Mouse (Mus musculus) midbrain, postnatal 0 days (tissue): ENCODE data around the gene Oas2. TPM values are rescaled to one million over a fixed set of nuclear protein-coding genes. Genes with fewer than 3 reads are reported as not detected.

Source experiments
- ATAC-seq: fragments of 200-750 bp; cut with Nextera tagmentation; 2 replicates; pipeline ENCODE4 v1.8.0; 2017; ENCODE audit warnings: moderate number of reproducible peaks, mild to moderate bottlenecking, moderate TSS enrichment, moderate library complexity; ENCODE audit not compliant: low FRiP score
- DNase-seq: peaks from one replicate; pipeline ENCODE4 v3.0.0-alpha.2; 2015; ENCODE audit warnings: low spot score
- H3K27ac ChIP-seq: fragments of 300-500 bp; sonication (generic); 2 replicates; pipeline ENCODE4 v1.5.1; 2014; ENCODE audit warnings: low read depth, mild to moderate bottlenecking, low read length, mixed read lengths
- H3K27me3 ChIP-seq: fragments of 300-500 bp; sonication (generic); 2 replicates; pipeline ENCODE4 v1.6.1; 2014; ENCODE audit warnings: low read length, control low read depth, mixed read lengths; ENCODE audit not compliant: insufficient read depth
- H3K36me3 ChIP-seq: fragments of 300-500 bp; sonication (generic); 2 replicates; pipeline ENCODE4 v1.6.1; 2014; ENCODE audit warnings: low read length, control low read depth, mixed read lengths; ENCODE audit not compliant: insufficient read depth
- H3K4me1 ChIP-seq: fragments of 300-500 bp; sonication (generic); 2 replicates; pipeline ENCODE4 v1.6.1; 2014; ENCODE audit warnings: mild to moderate bottlenecking, control low read depth, antibody characterized with exemption, low read length, mixed read lengths; ENCODE audit not compliant: insufficient read depth
- H3K4me2 ChIP-seq: fragments of 300-500 bp; sonication (generic); 2 replicates; pipeline ENCODE4 v1.6.1; 2014; ENCODE audit warnings: low read depth, mild to moderate bottlenecking, low read length, mixed read lengths; ENCODE audit not compliant: poor library complexity, severe bottlenecking
- H3K4me3 ChIP-seq: fragments of 300-500 bp; sonication (generic); 2 replicates; pipeline ENCODE4 v1.5.1; 2014; ENCODE audit warnings: low read depth, mild to moderate bottlenecking, low read length, moderate library complexity
- H3K9ac ChIP-seq: fragments of 300-500 bp; sonication (generic); replicated peaks from 2 replicates; pipeline ENCODE4 v1.6.1; 2014; ENCODE audit warnings: mild to moderate bottlenecking, low read length, moderate library complexity, mixed read lengths; ENCODE audit not compliant: poor library complexity, severe bottlenecking
- H3K9me3 ChIP-seq: fragments of 300-500 bp; sonication (generic); 2 replicates; pipeline ENCODE4 v1.6.1; 2016; ENCODE audit warnings: low read length, control low read depth
- CTCF ChIP-seq: IDR thresholded peaks from 2 replicates; pipeline ENCODE4 v1.5.1; 2016; ENCODE audit warnings: antibody characterized with exemption, mild to moderate bottlenecking
- WGBS: fragments of 180-500 bp; shearing (Covaris S2); extraction: QIAGEN DNeasy Blood & Tissue Kit; methylation state at CpG from one replicate; pipeline ENCODE4 v1.1.7; 2014; 5-methylcytosine and 5-hydroxymethylcytosine counted together
- polyA plus RNA-seq: library from polyadenylated mRNA; unstranded; fragments of >200 nt; fragmentation: Nextera tagmentation; extraction: Ambion mirVana; gene quantifications from 2 replicates; pipeline ENCODE4 v1.2.1, GENCODE M21; 2015
- total RNA-seq: library from RNA; depleted of rRNA; stranded (reverse); fragments of >200 nt; gene quantifications from 2 replicates; pipeline ENCODE4 v1.2.3, GENCODE M21; 2014

Gene Oas2
- total and polyA plus RNA-seq, 2 experiments from 2014 or later = 0.27 to 0.31 TPM

GRCm38 (mm10) chr5:120693931-120694694, 55.5 kb downstream of the Oas2 start:
- H3K4me3 ChIP-seq = no peak overlapping the region
- H3K36me3 ChIP-seq = peaks cover 33% of the 10 kb centered on the region
- H3K9ac ChIP-seq = no peak overlapping the region
- ATAC-seq (no peak), DNase-seq (no peak)
- H3K27ac ChIP-seq = no peak overlapping the region
- WGBS = 18% methylated on average over 37 of the region's 38 CpGs
- H3K4me1 ChIP-seq = peaks cover 5% of the 10 kb centered on the region; the same call in 1 of the 2 replicates
- H3K4me2 ChIP-seq = no peak overlapping the region
- H3K27me3 ChIP-seq = no peaks in the 10 kb centered on the region
- TF ChIP-seq CTCF = no peak
- no peaks in the 10 kb centered on the region for H3K9me3 ChIP-seq

GRCm38 (mm10) chr5:120692034-120692433, 57.6 kb downstream of the Oas2 start:
- Histone ChIP-seq H3K9me3 (no peaks in the 10 kb centered on the region), H3K27ac (no peak overlapping the region), H3K4me1 (no peaks in the 10 kb centered on the region), H3K36me3 (peaks cover 46% of the 10 kb centered on the region), H3K27me3 (no peaks in the 10 kb centered on the region), H3K9ac (no peak overlapping the region), H3K4me2 (no peak overlapping the region), H3K4me3 (no peak overlapping the region)
- DNase-seq (no peak), ATAC-seq (no peak)
- no peak for TF ChIP-seq CTCF
- 75% methylated on average over 19 of the region's 19 CpGs for WGBS

GRCm38 (mm10) chr5:120690417-120690816, 59.2 kb downstream of the Oas2 start:
- Histone ChIP-seq H3K27ac (no peak overlapping the region), H3K4me2 (no peak overlapping the region), H3K4me1 (no peaks in the 10 kb centered on the region), H3K36me3 (peaks cover 58% of the 10 kb centered on the region), H3K27me3 (no peaks in the 10 kb centered on the region), H3K9me3 (no peaks in the 10 kb centered on the region), H3K4me3 (no peak overlapping the region), H3K9ac (no peak overlapping the region)
- DNase-seq (no peak), ATAC-seq (no peak)
- TF ChIP-seq CTCF = no peak
- WGBS = 65% methylated on average over 4 of the region's 4 CpGs

- Histone ChIP-seq H3K27ac (no peak overlapping the region; the same call in 1 of the 2 replicates), H3K36me3 (peaks cover 58% of the 10 kb centered on the region), H3K27me3 (no peaks in the 10 kb centered on the region), H3K4me3 (no peak overlapping the region), H3K4me2 (no peak overlapping the region), H3K9me3 (no peaks in the 10 kb centered on the region), H3K9ac (no peak overlapping the region), H3K4me1 (no peaks in the 10 kb centered on the region)
- DNase-seq = no peak
- no peak for TF ChIP-seq CTCF
- ATAC-seq = no peak
- WGBS = 38% methylated on average over 3 of the region's 4 CpGs
These were observed 61.2 kb downstream of the Oas2 start for GRCm38 (mm10) chr5:120688434-120688833.

GRCm38 (mm10) chr5:120687897-120688296, 61.8 kb downstream of the Oas2 start:
- Histone ChIP-seq H3K9me3 (no peaks in the 10 kb centered on the region), H3K4me3 (no peak overlapping the region), H3K9ac (no peak overlapping the region), H3K36me3 (peaks cover 63% of the 10 kb centered on the region), H3K27ac (no peak overlapping the region), H3K4me1 (no peaks in the 10 kb centered on the region), H3K27me3 (no peaks in the 10 kb centered on the region), H3K4me2 (no peak overlapping the region)
- DNase-seq = no peak
- ATAC-seq = no peak
- 92% methylated on average over 5 of the region's 5 CpGs for WGBS
- TF ChIP-seq CTCF = no peak

GRCm38 (mm10) chr5:120687484-120687851, 62.2 kb downstream of the Oas2 start:
- Histone ChIP-seq H3K4me3 (no peak overlapping the region), H3K36me3 (peaks cover 63% of the 10 kb centered on the region), H3K4me2 (no peak overlapping the region), H3K27ac (no peak overlapping the region), H3K4me1 (no peaks in the 10 kb centered on the region), H3K9me3 (no peaks in the 10 kb centered on the region), H3K27me3 (no peaks in the 10 kb centered on the region), H3K9ac (no peak overlapping the region)
- DNase-seq = no peak
- 86% methylated on average over 3 of the region's 3 CpGs for WGBS
- no peak for ATAC-seq
- TF ChIP-seq CTCF = no peak
